Mouse (Mus musculus) adrenal gland, adult 2 months (tissue): Measurements from ENCODE around the gene Arsa. TPM values are rescaled to one million over a fixed set of nuclear protein-coding genes. Genes with fewer than 3 reads are reported as not detected.

ENCODE experiments used
- polyA plus RNA-seq: library from polyadenylated mRNA; depleted of rRNA; stranded (reverse); fragments of >200 nt; gene quantifications from 2 replicates; pipeline ENCODE4 v1.2.3, GENCODE M21; 2012; rRNA removed
- total RNA-seq, 2 experiments: library from RNA; stranded (reverse); gene quantifications; 2 replicates each; pipeline ENCODE4 v1.2.3; 2021

Arsa gene
- total and polyA plus RNA-seq, 3 experiments = 16.6 to 57.6 (median 24.5) TPM

Other genes starting within 250 kb of the Arsa start
- gene Sbf1, start 162.1 kb downstream of the Arsa start, total RNA-seq = 10 to 100 TPM; 75.8 to 80.8 TPM
- 171 and 187 TPM in 2 replicates for gene Sbf1, start 162.1 kb downstream of the Arsa start, polyA plus RNA-seq
- not detected for gene Adm2, start 154.7 kb downstream of the Arsa start, total RNA-seq
- gene Adm2, start 154.7 kb downstream of the Arsa start, polyA plus RNA-seq = 0.17 TPM in 1 of 2 replicates, not detected in the other
- not detected for gene Miox, start 143.0 kb downstream of the Arsa start, total RNA-seq
- 0.21 and 0.92 TPM in 2 replicates for gene Miox, start 143.0 kb downstream of the Arsa start, polyA plus RNA-seq
- 10 to 100 TPM; 37.1 to 40.2 TPM for gene Lmf2, start 121.8 kb downstream of the Arsa start, total RNA-seq
- 58.0 and 63.1 TPM in 2 replicates for gene Lmf2, start 121.8 kb downstream of the Arsa start, polyA plus RNA-seq
- gene Ncaph2, start 121.7 kb downstream of the Arsa start, total RNA-seq = 10 to 100 TPM; 61.7 to 74.8 TPM
- 101 and 102 TPM in 2 replicates for gene Ncaph2, start 121.7 kb downstream of the Arsa start, polyA plus RNA-seq
- 10 to 100 TPM; 33.9 to 36.2 TPM for gene Sco2, start 103.6 kb downstream of the Arsa start, total RNA-seq
- gene Sco2, start 103.6 kb downstream of the Arsa start, polyA plus RNA-seq = 68.5 and 73.3 TPM in 2 replicates
- under 1 TPM in 1 of 2 experiments, not detected in 1; 0.26 TPM for gene Tymp, start 100.4 kb downstream of the Arsa start, total RNA-seq
- gene Tymp, start 100.4 kb downstream of the Arsa start, polyA plus RNA-seq = 9.9 and 10.1 TPM in 2 replicates
- under 1 TPM in 1 of 2 experiments, not detected in 1; 0.52 TPM for gene Odf3b, start 98.1 kb downstream of the Arsa start, total RNA-seq
- gene Odf3b, start 98.1 kb downstream of the Arsa start, polyA plus RNA-seq = 2.0 TPM in 2 replicates
- gene Klhdc7b, start 92.5 kb downstream of the Arsa start, total RNA-seq = not detected
- not detected in 2 replicates for gene Klhdc7b, start 92.5 kb downstream of the Arsa start, polyA plus RNA-seq
- not detected for gene Syce3, start 66.9 kb downstream of the Arsa start, total RNA-seq
- gene Syce3, start 66.9 kb downstream of the Arsa start, polyA plus RNA-seq = not detected in 2 replicates
- 100 to 1,000 TPM; 139 to 200 TPM for gene Cpt1b, start 51.6 kb downstream of the Arsa start, total RNA-seq
- gene Cpt1b, start 51.6 kb downstream of the Arsa start, polyA plus RNA-seq = 116 and 120 TPM in 2 replicates
- 1 to 10 TPM in 1 of 2 experiments, under 1 TPM in 1; 0.95 to 2.3 TPM for gene C730034F03Rik, start 47.8 kb downstream of the Arsa start, total RNA-seq
- gene C730034F03Rik, start 47.8 kb downstream of the Arsa start, polyA plus RNA-seq = 0.29 and 0.52 TPM in 2 replicates
- gene Gm44502, start 47.7 kb downstream of the Arsa start, total RNA-seq = 1 to 10 TPM in 1 of 2 experiments, not detected in 1; 5.8 TPM
- gene Gm44502, start 47.7 kb downstream of the Arsa start, polyA plus RNA-seq = 8.2 and 10.6 TPM in 2 replicates
- 10 to 100 TPM; 50.7 to 66.8 TPM for gene Chkb, start 47.5 kb downstream of the Arsa start, total RNA-seq
- 39.4 and 52.6 TPM in 2 replicates for gene Chkb, start 47.5 kb downstream of the Arsa start, polyA plus RNA-seq
- 10 to 100 TPM in 1 of 2 experiments, 1 to 10 TPM in 1; 8.7 to 10.5 TPM for gene Mapk8ip2, start 23.5 kb downstream of the Arsa start, total RNA-seq
- 4.4 and 7.1 TPM in 2 replicates for gene Mapk8ip2, start 23.5 kb downstream of the Arsa start, polyA plus RNA-seq
- gene Shank3, start 22.2 kb upstream of the Arsa start, total RNA-seq = 10 to 100 TPM; 32.7 to 36.9 TPM
- 50.9 and 64.1 TPM in 2 replicates for gene Shank3, start 22.2 kb upstream of the Arsa start, polyA plus RNA-seq
- under 1 TPM in 1 of 2 experiments, not detected in 1; 0.26 TPM for gene Acr, start 90.9 kb upstream of the Arsa start, total RNA-seq
- gene Acr, start 90.9 kb upstream of the Arsa start, polyA plus RNA-seq = 1.3 and 1.5 TPM in 2 replicates
- gene Rabl2, start 114.5 kb upstream of the Arsa start, total RNA-seq = 10 to 100 TPM in 1 of 2 experiments, 1 to 10 TPM in 1; 8.6 to 10.3 TPM
- gene Rabl2, start 114.5 kb upstream of the Arsa start, polyA plus RNA-seq = 6.4 and 7.2 TPM in 2 replicates